Mouse (Mus musculus) testis, adult 2 months (tissue): ENCODE data around the gene Glg1. TPM values are rescaled to one million over a fixed set of nuclear protein-coding genes. Genes with fewer than 3 reads are reported as not detected.
"Not testable (repeated sequence)": the region's sequence is repeated elsewhere in the genome, so short reads cannot be mapped to it uniquely, and the experiment has no call there.

Experiments
- H3K27ac ChIP-seq: fragments of 200-500 bp; 2 replicates; pipeline ENCODE4 v1.5.1; 2012; ENCODE audit warnings: low read depth, low read length; ENCODE audit not compliant: control insufficient read depth, insufficient read depth
- H3K27me3 ChIP-seq: fragments of 200-500 bp; 2 replicates; pipeline ENCODE4 v1.6.1; 2012; ENCODE audit warnings: mild to moderate bottlenecking, low read length, moderate library complexity; ENCODE audit not compliant: control insufficient read depth, insufficient read depth
- H3K36me3 ChIP-seq: fragments of 200-500 bp; 2 replicates; pipeline ENCODE4 v1.6.1; 2012; ENCODE audit warnings: mild to moderate bottlenecking, low read length; ENCODE audit not compliant: control insufficient read depth, insufficient read depth
- H3K4me1 ChIP-seq: fragments of 200-500 bp; 2 replicates; pipeline ENCODE4 v1.6.1; 2012; ENCODE audit warnings: low read length; ENCODE audit not compliant: control insufficient read depth, insufficient read depth
- H3K4me3 ChIP-seq: fragments of 200-500 bp; 2 replicates; pipeline ENCODE4 v1.5.1; 2012; ENCODE audit warnings: low read depth, mild to moderate bottlenecking, low read length, moderate library complexity, mixed read lengths; ENCODE audit not compliant: control insufficient read depth
- CTCF ChIP-seq: fragments of 200-500 bp; IDR thresholded peaks from 2 replicates; pipeline ENCODE4 v1.5.1; 2012; ENCODE audit warnings: low read depth, mild to moderate bottlenecking, inconsistent platforms, low read length, moderate library complexity; ENCODE audit not compliant: control insufficient read depth, insufficient read depth, insufficient replicate concordance
- POLR2A ChIP-seq: fragments of 200-500 bp; IDR thresholded peaks from 2 replicates; pipeline ENCODE4 v1.6.1; 2012; ENCODE audit warnings: low read depth, mild to moderate bottlenecking, inconsistent platforms, low read length, moderate library complexity; ENCODE audit not compliant: control insufficient read depth
- polyA plus RNA-seq: library from polyadenylated mRNA; depleted of rRNA; stranded (reverse); fragments of >200 nt; gene quantifications from 2 replicates; pipeline ENCODE4 v1.2.3, GENCODE M21; 2012; rRNA removed

Gene Glg1
- 11.1 and 13.4 TPM in 2 replicates for polyA plus RNA-seq

DNA sequence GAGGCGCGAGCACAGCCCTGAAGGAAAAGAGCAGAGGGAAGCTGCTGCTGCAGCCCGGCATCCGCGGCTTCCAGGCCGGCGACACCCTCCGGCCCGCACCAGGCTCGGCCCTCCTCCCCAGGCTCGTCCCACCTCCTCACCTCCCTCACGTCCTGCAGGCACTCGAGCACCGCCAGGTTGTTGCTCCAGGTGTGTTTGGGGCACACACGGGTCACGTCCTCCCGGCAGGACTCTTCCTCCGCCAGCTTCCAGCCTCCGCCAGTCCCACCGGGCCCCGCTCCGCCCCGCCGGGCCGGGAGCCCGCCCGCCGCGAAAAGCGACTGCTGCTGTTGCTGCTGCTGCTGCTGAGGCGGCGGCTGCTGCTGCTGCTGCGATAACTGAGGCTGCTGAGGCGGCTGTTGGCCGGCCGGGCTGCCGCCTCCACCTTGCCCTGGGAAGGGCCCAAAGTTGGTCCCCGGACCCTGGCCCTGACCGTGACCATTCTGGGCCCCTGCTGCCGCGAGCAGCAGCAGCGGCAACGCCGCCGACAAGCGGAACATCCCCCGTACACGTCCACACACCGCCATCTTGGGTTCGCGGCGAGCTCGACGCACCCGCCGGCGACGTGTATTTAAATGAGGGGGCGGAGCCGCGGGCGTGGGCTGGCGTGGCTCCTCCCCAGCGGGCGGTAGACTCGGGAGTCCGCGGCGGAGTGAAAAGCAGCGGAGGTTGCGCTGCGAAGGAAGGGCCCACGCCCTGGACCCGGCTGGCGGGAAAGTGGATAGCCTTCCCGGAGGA lies at the start of gene Glg1:
Glg1 (minus strand) TSS at position 586 of the 777 bp plus-strand sequence.
- no peaks in the 10 kb centered on the region for H3K36me3 ChIP-seq
- no peaks in the 10 kb centered on the region for H3K27me3 ChIP-seq
- peak within 1 kb of the TSS; percentile 90 for H3K4me3 ChIP-seq
- peaks cover 3% of the 10 kb centered on the region for H3K4me1 ChIP-seq
- peak; percentile 98 for TF ChIP-seq POLR2A
- TF ChIP-seq CTCF = no peak
- H3K27ac ChIP-seq = peak within 1 kb of the TSS; percentile 89

- TF ChIP-seq CTCF (no peak), POLR2A (no peak)
- Histone ChIP-seq H3K27ac (peak overlapping the region; percentile 58), H3K27me3 (no peaks in the 10 kb centered on the region), H3K4me3 (no peak overlapping the region), H3K4me1 (no peaks in the 10 kb centered on the region), H3K36me3 (no peaks in the 10 kb centered on the region)
These were observed 46.2 kb upstream of the Glg1 start for GRCm38 (mm10) chr8:111305031-111305730.

DNA sequence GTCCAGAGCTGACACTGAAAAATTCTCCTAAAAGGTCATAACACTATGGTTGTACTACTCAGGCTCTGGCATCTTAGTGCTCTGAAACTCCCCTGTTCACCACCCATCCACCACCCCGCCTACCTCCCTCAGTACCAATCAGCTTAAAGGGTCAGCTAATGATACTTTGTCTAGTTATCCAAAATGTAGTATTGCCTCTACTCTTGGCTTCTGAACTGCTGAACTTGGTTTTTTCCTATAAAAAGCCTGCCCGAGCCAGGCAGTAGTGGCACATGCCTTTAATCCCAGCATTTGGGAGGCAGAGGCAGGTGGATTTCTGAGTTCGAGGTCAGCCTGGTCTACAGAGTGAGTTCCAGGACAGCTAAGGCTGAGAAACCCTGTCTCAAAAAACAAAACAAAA lies 45.3 kb upstream of the Glg1 start:
- no peaks in the 10 kb centered on the region for H3K27me3 ChIP-seq
- no peak overlapping the region for H3K4me3 ChIP-seq
- H3K4me1 ChIP-seq = no peaks in the 10 kb centered on the region
- no peaks in the 10 kb centered on the region for H3K36me3 ChIP-seq
- H3K27ac ChIP-seq = peak overlapping the region; percentile 59
- TF ChIP-seq CTCF = no peak

- not testable (repeated sequence) for H3K4me1 ChIP-seq, H3K27me3 ChIP-seq, H3K4me3 ChIP-seq, H3K36me3 ChIP-seq
- H3K27ac ChIP-seq = peak overlapping the region; percentile 59
These were observed 44.2 kb upstream of the Glg1 start for GRCm38 (mm10) chr8:111303076-111303803.

DNA sequence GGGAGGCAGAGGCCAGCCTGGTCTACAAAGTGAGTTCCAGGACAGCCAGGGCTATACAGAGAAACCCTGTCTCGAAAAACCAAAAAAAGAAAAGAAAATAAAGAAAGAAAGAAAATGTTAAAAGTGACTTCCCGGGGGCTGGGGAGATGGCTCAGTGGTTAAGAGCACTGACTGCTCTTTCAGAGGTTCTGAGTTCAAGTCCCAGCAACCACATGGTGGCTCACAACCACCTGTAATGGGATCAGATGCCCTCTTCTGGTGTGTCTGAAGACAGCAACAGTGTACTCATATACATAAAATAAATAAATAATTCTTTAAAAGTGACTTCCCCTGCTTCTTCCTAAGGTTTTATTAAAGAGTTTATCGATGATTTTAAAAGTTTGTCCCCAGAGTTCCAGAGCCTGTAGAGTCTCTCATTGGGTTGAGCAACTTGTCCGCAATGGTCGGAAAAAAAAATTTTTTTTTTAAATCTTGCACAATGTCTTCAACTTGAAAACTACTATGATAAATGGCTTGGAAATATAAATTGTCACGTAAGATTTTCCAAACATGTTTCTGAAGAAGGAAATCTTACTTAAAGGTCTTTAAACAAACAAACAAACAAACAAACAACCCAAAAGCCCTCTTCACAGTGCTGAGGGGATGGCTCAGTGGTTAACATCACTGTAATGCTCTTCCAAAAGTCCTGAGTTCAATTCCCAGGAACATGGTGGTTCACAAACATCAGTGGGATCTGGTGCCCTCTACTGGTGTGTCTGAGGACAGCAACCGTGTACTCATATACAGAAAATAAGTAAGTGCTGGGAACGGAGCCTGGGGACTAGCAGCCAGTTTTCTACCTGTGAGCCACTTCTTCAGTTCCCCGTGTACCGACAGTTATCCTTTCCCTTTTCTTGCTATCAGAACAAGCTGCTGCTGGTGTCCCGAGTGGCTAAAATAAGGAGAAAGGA lies 41.9 kb upstream of the Glg1 start:
- Histone ChIP-seq H3K36me3 (no peaks in the 10 kb centered on the region), H3K27ac (peak overlapping the region; percentile 43; the same call in 1 of the 2 replicates), H3K4me1 (no peaks in the 10 kb centered on the region), H3K27me3 (no peaks in the 10 kb centered on the region), H3K4me3 (peak overlapping the region; percentile 71)
- TF ChIP-seq CTCF (no peak), POLR2A (no peak)

DNA sequence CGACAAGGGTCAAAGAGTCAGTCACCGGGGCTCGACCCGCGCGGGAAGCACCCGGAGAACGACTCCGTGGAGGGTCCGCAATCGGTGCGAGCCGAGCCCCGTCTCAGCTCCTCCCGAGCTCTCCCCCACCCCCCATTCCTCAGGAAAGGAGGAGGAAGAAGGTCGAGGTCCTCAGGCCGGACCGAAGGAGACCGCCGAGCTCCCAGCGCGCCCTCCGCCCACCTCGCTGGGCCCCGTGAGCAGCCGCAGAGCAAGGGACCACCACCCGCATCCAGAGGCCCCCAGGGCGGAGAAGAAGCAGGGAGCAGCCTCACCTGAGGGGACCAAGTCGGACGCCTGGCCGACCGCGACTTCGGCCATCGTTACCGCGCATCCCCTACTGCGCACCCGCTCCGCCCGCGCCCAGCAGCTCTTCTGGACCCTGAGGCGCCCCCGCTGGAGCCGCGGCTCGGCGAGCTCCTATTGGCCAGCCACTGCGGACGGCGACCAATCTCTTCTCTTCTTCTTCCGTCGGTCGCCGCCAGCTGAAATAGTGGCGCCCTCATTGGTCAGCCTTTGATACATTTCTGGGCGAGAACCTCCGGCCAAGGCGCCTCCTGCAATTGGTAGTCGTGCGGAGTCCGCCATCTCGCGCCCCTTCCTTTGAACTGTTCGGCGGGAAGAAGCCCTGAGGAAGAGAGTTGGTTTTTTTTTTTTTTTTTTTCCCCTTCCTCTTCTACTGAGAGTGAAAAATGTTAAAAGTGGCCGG lies 41.0 kb upstream of the Glg1 start, which contains the start of gene Rfwd3:
Rfwd3 (minus strand) TSS at position 402 of the 748 bp plus-strand sequence.
- peak within 1 kb of the TSS; percentile 96 for H3K4me3 ChIP-seq
- no peaks in the 10 kb centered on the region for H3K27me3 ChIP-seq
- TF ChIP-seq CTCF (no peak), POLR2A (peak; percentile 93)
- H3K36me3 ChIP-seq = no peaks in the 10 kb centered on the region
- peak within 1 kb of the TSS; percentile 93 for H3K27ac ChIP-seq
- no peaks in the 10 kb centered on the region for H3K4me1 ChIP-seq
